Mouse (Mus musculus) small intestine, adult 2 months (tissue): ENCODE data around the gene Gm20388. TPM values are rescaled to one million over a fixed set of nuclear protein-coding genes. Genes with fewer than 3 reads are reported as not detected.

ENCODE experiments used
- H3K27ac ChIP-seq: fragments of 200-500 bp; 2 replicates; pipeline ENCODE4 v1.5.1; 2012; ENCODE audit warnings: low read depth, low read length, control low read depth, inconsistent platforms; ENCODE audit not compliant: insufficient read depth
- H3K27me3 ChIP-seq: fragments of 200-500 bp; 2 replicates; pipeline ENCODE4 v1.6.1; 2012; ENCODE audit warnings: mild to moderate bottlenecking, moderate library complexity, low read length, inconsistent platforms; ENCODE audit not compliant: control insufficient read depth, insufficient read depth
- H3K36me3 ChIP-seq: fragments of 200-500 bp; 2 replicates; pipeline ENCODE4 v1.6.1; 2012; ENCODE audit warnings: mild to moderate bottlenecking, low read length, control low read depth, inconsistent platforms; ENCODE audit not compliant: control insufficient read depth, insufficient read depth
- H3K4me1 ChIP-seq: fragments of 200-500 bp; 2 replicates; pipeline ENCODE4 v1.6.1; 2012; ENCODE audit warnings: low read length, inconsistent platforms, mixed read lengths; ENCODE audit not compliant: control insufficient read depth, insufficient read depth, insufficient read length
- H3K4me3 ChIP-seq: fragments of 200-500 bp; 2 replicates; pipeline ENCODE4 v1.5.1; 2012; ENCODE audit warnings: low read depth, mild to moderate bottlenecking, control low read depth, inconsistent platforms, low read length, moderate library complexity
- CTCF ChIP-seq: fragments of 200-500 bp; IDR thresholded peaks from 2 replicates; pipeline ENCODE4 v1.5.1; 2012; ENCODE audit warnings: low read depth, mild to moderate bottlenecking, control low read depth, inconsistent platforms, low read length, moderate library complexity, mixed read lengths; ENCODE audit not compliant: insufficient replicate concordance, insufficient read length; ENCODE audit errors: extremely low read depth
- POLR2A ChIP-seq: fragments of 200-500 bp; IDR thresholded peaks from 2 replicates; pipeline ENCODE4 v1.6.1; 2012; ENCODE audit warnings: low read depth, mild to moderate bottlenecking, control low read depth, inconsistent platforms, low read length, moderate library complexity
- WGBS: fragments of 180-500 bp; shearing (Covaris S2); methylation state at CpG from one replicate; pipeline ENCODE4 v1.1.7; 2018; 5-methylcytosine and 5-hydroxymethylcytosine counted together
- polyA plus RNA-seq: library from polyadenylated mRNA; depleted of rRNA; stranded (reverse); fragments of >200 nt; gene quantifications from 2 replicates; pipeline ENCODE4 v1.2.3, GENCODE M21; 2012

Gm20388 gene
- polyA plus RNA-seq, 1 experiment, result 37.3 TPM

- Histone ChIP-seq H3K4me1 (no peaks in the 10 kb centered on the region), H3K27me3 (no peaks in the 10 kb centered on the region), H3K36me3 (no peaks in the 10 kb centered on the region), H3K27ac (no peak overlapping the region), H3K4me3 (no peak overlapping the region)
- TF ChIP-seq POLR2A (no peak), CTCF (no peak)
Measured at GRCm38 (mm10) chr8:121846815-121847214, 1936.2 kb downstream of the Gm20388 start.

- no peaks in the 10 kb centered on the region for H3K36me3 ChIP-seq
- H3K4me1 ChIP-seq, result no peaks in the 10 kb centered on the region
- no peak for TF ChIP-seq POLR2A
- TF ChIP-seq CTCF, result no peak
- WGBS, result 41% methylated on average over 10 of the region's 10 CpGs
- no peaks in the 10 kb centered on the region for H3K27me3 ChIP-seq
- no peak overlapping the region for H3K4me3 ChIP-seq
- no peak overlapping the region for H3K27ac ChIP-seq
Measured at GRCm38 (mm10) chr8:121847261-121847822, 1936.7 kb downstream of the Gm20388 start.

- H3K27ac ChIP-seq, result peak overlapping the region; percentile 26; the same call in 1 of the 2 replicates
- no peak overlapping the region for H3K4me3 ChIP-seq
- no peaks in the 10 kb centered on the region for H3K27me3 ChIP-seq
- no peak for TF ChIP-seq CTCF
- TF ChIP-seq POLR2A, result no peak
- H3K36me3 ChIP-seq, result no peaks in the 10 kb centered on the region
- 73% methylated on average over 6 of the region's 6 CpGs for WGBS
- no peaks in the 10 kb centered on the region for H3K4me1 ChIP-seq
Measured at GRCm38 (mm10) chr8:121847987-121848386, 1937.3 kb downstream of the Gm20388 start.

- no peaks in the 10 kb centered on the region for H3K27me3 ChIP-seq
- TF ChIP-seq POLR2A, result no peak
- TF ChIP-seq CTCF, result no peak
Measured at GRCm38 (mm10) chr8:121848495-121848894, 1937.9 kb downstream of the Gm20388 start.

DNA sequence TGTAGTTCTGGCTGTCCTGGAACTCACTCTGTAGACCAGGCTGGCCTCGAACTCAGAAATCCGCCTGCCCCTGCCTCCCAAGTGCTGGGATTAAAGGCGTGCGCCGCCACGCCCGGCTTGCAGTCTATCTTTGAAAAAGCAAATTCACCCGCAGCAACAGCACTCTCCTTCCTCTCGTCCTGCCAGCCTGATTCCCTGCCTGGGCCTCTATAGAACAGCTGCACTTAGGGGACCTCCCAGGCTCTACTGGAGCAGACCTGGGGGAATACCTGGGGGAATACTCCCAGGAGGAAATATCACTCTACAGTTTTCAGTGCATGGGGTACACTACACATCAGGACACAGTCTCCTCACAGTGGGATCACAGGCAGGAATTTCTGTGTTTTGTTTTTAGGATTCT, 1938.7 kb downstream of the Gm20388 start:
- 51% methylated on average over 9 of the region's 9 CpGs for WGBS

More at GRCm38 (mm10) chr8:121848495-121848894, 1937.9 kb downstream of the Gm20388 start:
- no peaks in the 10 kb centered on the region for H3K36me3 ChIP-seq
- WGBS, result 44% methylated on average over 10 of the region's 10 CpGs
- H3K27ac ChIP-seq, result peak overlapping the region; percentile 26; the same call in 1 of the 2 replicates
- H3K4me3 ChIP-seq, result no peak overlapping the region
- H3K4me1 ChIP-seq, result no peaks in the 10 kb centered on the region

DNA sequence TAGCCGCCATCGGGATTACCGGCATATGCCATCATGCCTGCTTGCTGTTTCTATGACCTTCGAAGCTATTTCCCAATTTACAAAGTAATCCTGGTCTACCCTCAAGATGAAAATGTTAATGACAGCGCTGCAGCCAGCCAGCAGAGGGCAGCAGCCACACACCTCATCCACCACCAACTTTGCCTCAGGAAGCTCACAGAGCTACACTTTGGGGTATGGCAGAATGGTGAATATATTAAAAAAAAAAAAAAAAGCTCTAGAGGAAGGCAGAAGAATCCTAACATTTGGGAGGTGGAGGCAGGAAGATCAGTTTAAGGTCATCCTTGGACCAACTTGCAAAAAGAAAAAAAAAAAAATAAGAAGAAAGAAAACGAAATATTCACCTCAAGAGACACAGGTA, 1939.4 kb downstream of the Gm20388 start:
- 11% methylated on average over 6 of the region's 6 CpGs for WGBS
- H3K4me3 ChIP-seq, result no peak overlapping the region

More for the DNA sequence above, 1938.7 kb downstream of the Gm20388 start:
- Histone ChIP-seq H3K36me3 (no peaks in the 10 kb centered on the region), H3K4me1 (no peaks in the 10 kb centered on the region), H3K27ac (no peak overlapping the region), H3K27me3 (no peaks in the 10 kb centered on the region), H3K4me3 (no peak overlapping the region)
- TF ChIP-seq CTCF (no peak), POLR2A (no peak)

GRCm38 (mm10) chr8:121850436-121850820, 1939.8 kb downstream of the Gm20388 start:
- no peaks in the 10 kb centered on the region for H3K36me3 ChIP-seq
- no peaks in the 10 kb centered on the region for H3K4me1 ChIP-seq
- TF ChIP-seq CTCF, result no peak
- no peak for TF ChIP-seq POLR2A
- WGBS, result 45% methylated on average over 12 of the region's 12 CpGs
- peak overlapping the region; percentile 38; the same call in 1 of the 2 replicates for H3K4me3 ChIP-seq
- H3K27ac ChIP-seq, result no peak overlapping the region
- no peaks in the 10 kb centered on the region for H3K27me3 ChIP-seq

More for the DNA sequence above, 1939.4 kb downstream of the Gm20388 start:
- Histone ChIP-seq H3K27ac (no peak overlapping the region), H3K36me3 (no peaks in the 10 kb centered on the region), H3K27me3 (no peaks in the 10 kb centered on the region), H3K4me1 (no peaks in the 10 kb centered on the region)
- TF ChIP-seq CTCF (peak; percentile 93), POLR2A (no peak)
